Mouse (Mus musculus) limb, embryonic 11.5 days (tissue): ENCODE measurements around the gene Gm20509. TPM values are rescaled to one million over a fixed set of nuclear protein-coding genes. Genes with fewer than 3 reads are reported as not detected.
"Not testable (repeated sequence)": the region's sequence is repeated elsewhere in the genome, so short reads cannot be mapped to it uniquely, and the experiment has no call there.

Source experiments
- ATAC-seq: fragments of 200-750 bp; cut with Nextera tagmentation; 2 replicates; pipeline ENCODE4 v1.8.0; 2017; ENCODE audit warnings: low read depth; ENCODE audit not compliant: insufficient number of reproducible peaks, low FRiP score, low TSS enrichment
- DNase-seq: peaks from one replicate; pipeline ENCODE4 v3.0.0-alpha.2; 2015; ENCODE audit warnings: low spot score
- H3K27ac ChIP-seq: fragments of 300-500 bp; sonication (generic); replicated peaks from 2 replicates; pipeline ENCODE4 v1.5.1; 2014; ENCODE audit warnings: low read depth, mild to moderate bottlenecking, low read length
- H3K27me3 ChIP-seq: fragments of 300-500 bp; sonication (generic); 2 replicates; pipeline ENCODE4 v1.6.1; 2014; ENCODE audit warnings: mild to moderate bottlenecking, low read length, mixed read lengths; ENCODE audit not compliant: control insufficient read depth, insufficient read depth
- H3K36me3 ChIP-seq: fragments of 300-500 bp; sonication (generic); 2 replicates; pipeline ENCODE4 v1.6.1; 2014; ENCODE audit warnings: mild to moderate bottlenecking, low read length, moderate library complexity, mixed read lengths; ENCODE audit not compliant: control insufficient read depth, insufficient read depth
- H3K4me1 ChIP-seq: fragments of 300-500 bp; sonication (generic); 2 replicates; pipeline ENCODE4 v1.6.1; 2014; ENCODE audit warnings: low read length, mixed read lengths; ENCODE audit not compliant: control insufficient read depth, insufficient read depth
- H3K4me2 ChIP-seq: fragments of 300-500 bp; sonication (generic); 2 replicates; pipeline ENCODE4 v1.6.1; 2014; ENCODE audit warnings: low read depth, mild to moderate bottlenecking, moderate library complexity; ENCODE audit not compliant: severe bottlenecking
- H3K4me3 ChIP-seq: fragments of 300-500 bp; sonication (generic); 2 replicates; pipeline ENCODE4 v1.5.1; 2014; ENCODE audit warnings: low read depth, low read length
- H3K9ac ChIP-seq: fragments of 300-500 bp; sonication (generic); 2 replicates; pipeline ENCODE4 v1.6.1; 2014; ENCODE audit warnings: mild to moderate bottlenecking, low read length
- H3K9me3 ChIP-seq: fragments of 300-500 bp; sonication (generic); 2 replicates; pipeline ENCODE4 v1.6.1; 2016; ENCODE audit warnings: low read length; ENCODE audit not compliant: control insufficient read depth
- WGBS: fragments of 180-500 bp; shearing (Covaris S2); extraction: QIAGEN DNeasy Blood & Tissue Kit; methylation state at CpG from one replicate; pipeline ENCODE4 v1.1.7; 2014; 5-methylcytosine and 5-hydroxymethylcytosine counted together
- polyA plus RNA-seq: library from polyadenylated mRNA; unstranded; fragments of >200 nt; fragmentation: Nextera tagmentation; extraction: Ambion mirVana; gene quantifications from 2 replicates; pipeline ENCODE4 v1.2.1, GENCODE M21; 2014

Gm20509 gene
- polyA plus RNA-seq, 1 experiment from 2014 or later: not detected

- 85% methylated on average over 8 of the region's 8 CpGs for WGBS
- ATAC-seq: no peak
Measured at GRCm38 (mm10) chr9:73072426-73072825, 29.8 kb upstream of the Gm20509 start.

GRCm38 (mm10) chr9:73073169-73073568, 29.1 kb upstream of the Gm20509 start:
- H3K36me3 ChIP-seq: no peaks in the 10 kb centered on the region
- ATAC-seq (no peak), DNase-seq (no peak)
- no peak overlapping the region for H3K27ac ChIP-seq
- H3K4me2 ChIP-seq: no peak overlapping the region
- no peak overlapping the region for H3K4me3 ChIP-seq
- no peaks in the 10 kb centered on the region for H3K9me3 ChIP-seq
- WGBS: 94% methylated on average over 5 of the region's 5 CpGs
- H3K9ac ChIP-seq: no peak overlapping the region
- no peaks in the 10 kb centered on the region for H3K27me3 ChIP-seq
- H3K4me1 ChIP-seq: no peaks in the 10 kb centered on the region

More at GRCm38 (mm10) chr9:73072426-73072825, 29.8 kb upstream of the Gm20509 start:
- DNase-seq: no peak
- Histone ChIP-seq H3K4me3 (no peak overlapping the region), H3K4me1 (no peaks in the 10 kb centered on the region; the same call in 1 of the 2 replicates), H3K4me2 (no peak overlapping the region), H3K36me3 (no peaks in the 10 kb centered on the region), H3K9me3 (no peaks in the 10 kb centered on the region), H3K27me3 (no peaks in the 10 kb centered on the region), H3K27ac (no peak overlapping the region), H3K9ac (no peak overlapping the region)

GRCm38 (mm10) chr9:73079349-73079748, 22.9 kb upstream of the Gm20509 start:
- H3K36me3 ChIP-seq, H3K4me2 ChIP-seq, H3K4me3 ChIP-seq, H3K9me3 ChIP-seq, H3K9ac ChIP-seq, H3K4me1 ChIP-seq, DNase-seq, H3K27me3 ChIP-seq, H3K27ac ChIP-seq, ATAC-seq: not testable (repeated sequence)
- WGBS: 91% methylated on average over 11 of the region's 12 CpGs

- Histone ChIP-seq H3K27ac (no peak overlapping the region), H3K9ac (no peak overlapping the region), H3K9me3 (no peaks in the 10 kb centered on the region), H3K36me3 (no peaks in the 10 kb centered on the region), H3K4me1 (no peaks in the 10 kb centered on the region), H3K4me2 (no peak overlapping the region), H3K4me3 (no peak overlapping the region), H3K27me3 (no peaks in the 10 kb centered on the region)
- DNase-seq: no peak
- WGBS: 59% methylated on average over 7 of the region's 7 CpGs
- no peak for ATAC-seq
Measured at GRCm38 (mm10) chr9:73079801-73080325, 22.4 kb upstream of the Gm20509 start.

GRCm38 (mm10) chr9:73082291-73083000, 19.8 kb upstream of the Gm20509 start:
- Histone ChIP-seq H3K9me3 (no peaks in the 10 kb centered on the region), H3K36me3 (no peaks in the 10 kb centered on the region), H3K4me2 (no peak overlapping the region), H3K4me1 (no peaks in the 10 kb centered on the region), H3K4me3 (no peak overlapping the region), H3K27me3 (no peaks in the 10 kb centered on the region), H3K27ac (no peak overlapping the region), H3K9ac (no peak overlapping the region)
- ATAC-seq: no peak
- no peak for DNase-seq
- WGBS: 77% methylated on average over 8 of the region's 8 CpGs

- Histone ChIP-seq H3K9ac (no peak overlapping the region), H3K9me3 (no peaks in the 10 kb centered on the region), H3K4me2 (no peak overlapping the region), H3K4me3 (no peak overlapping the region), H3K4me1 (no peaks in the 10 kb centered on the region), H3K27me3 (no peaks in the 10 kb centered on the region), H3K27ac (no peak overlapping the region), H3K36me3 (no peaks in the 10 kb centered on the region)
- WGBS: 73% methylated on average over 6 of the region's 6 CpGs
- ATAC-seq (no peak), DNase-seq (no peak)
Measured at GRCm38 (mm10) chr9:73083956-73084355, 18.3 kb upstream of the Gm20509 start.

GRCm38 (mm10) chr9:73085845-73086244, 16.4 kb upstream of the Gm20509 start:
- H3K4me2 ChIP-seq: no peak overlapping the region
- DNase-seq (no peak), ATAC-seq (no peak)
- H3K4me3 ChIP-seq: no peak overlapping the region
- H3K9me3 ChIP-seq: no peaks in the 10 kb centered on the region
- no peaks in the 10 kb centered on the region for H3K27me3 ChIP-seq
- H3K9ac ChIP-seq: no peak overlapping the region
- no peak overlapping the region for H3K27ac ChIP-seq
- no peaks in the 10 kb centered on the region for H3K4me1 ChIP-seq
- no peaks in the 10 kb centered on the region for H3K36me3 ChIP-seq
- WGBS: 84% methylated on average over 6 of the region's 6 CpGs

- Histone ChIP-seq H3K4me1 (no peaks in the 10 kb centered on the region), H3K4me2 (no peak overlapping the region), H3K27ac (no peak overlapping the region), H3K9ac (no peak overlapping the region), H3K36me3 (no peaks in the 10 kb centered on the region), H3K27me3 (no peaks in the 10 kb centered on the region), H3K9me3 (no peaks in the 10 kb centered on the region), H3K4me3 (no peak overlapping the region)
- DNase-seq (no peak), ATAC-seq (no peak)
- 66% methylated on average over 8 of the region's 8 CpGs for WGBS
Measured at GRCm38 (mm10) chr9:73087121-73087520, 15.1 kb upstream of the Gm20509 start.
